Mouse (Mus musculus): Measurements from ENCODE around the gene Taf4. TPM values are rescaled to one million over a fixed set of nuclear protein-coding genes. Genes with fewer than 3 reads are reported as not detected.
A peak's percentile ranks its signal among the peaks of the same experiment; 100 is the strongest.

The Taf4 gene
- polyA plus RNA-seq (2016; fragmentation: Nextera tagmentation; extraction: Ambion mirVana) = 5.2 and 5.8 TPM in 2 replicates

- H3K9me3 ChIP-seq = no peaks in the 10 kb centered on the region
- H3K4me3 ChIP-seq (replicated peaks) = peak within 1 kb of the TSS; percentile 77
- H3K4me2 ChIP-seq = peak within 1 kb of the TSS; percentile 100
- WGBS = under 1% methylated on average over 75 of the region's 84 CpGs
- peaks cover 43% of the 10 kb centered on the region for H3K4me1 ChIP-seq
- H3K9ac ChIP-seq = peak within 1 kb of the TSS; percentile 91
- ATAC-seq (ENCODE audit: low FRiP score) = peak; percentile 97
- H3K27ac ChIP-seq = peak within 1 kb of the TSS; percentile 94
- no peaks in the 10 kb centered on the region for H3K36me3 ChIP-seq (replicated peaks)
- H3K27me3 ChIP-seq = no peaks in the 10 kb centered on the region
Measured at GRCm38 (mm10) chr2:179976628-179977343, at the start of gene Taf4. Taf4 (minus strand) TSS chr2:179976646.

DNA sequence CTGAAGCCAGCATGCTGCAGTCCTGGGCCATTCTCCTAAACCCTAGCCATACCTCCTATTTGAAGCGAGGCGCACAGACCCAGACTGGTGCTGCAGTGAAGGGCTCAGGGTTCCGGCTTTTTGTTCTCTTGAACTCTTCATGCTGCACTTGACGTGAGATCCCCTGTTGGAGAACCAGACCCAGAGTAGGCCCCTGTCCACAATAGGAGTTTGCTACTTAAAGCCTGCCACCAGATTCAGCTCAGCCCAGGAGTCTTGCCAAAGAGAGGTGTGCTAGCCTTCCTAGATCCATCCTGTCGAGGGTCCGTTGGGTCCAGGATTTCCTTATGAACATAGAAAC is 49.4 kb upstream of the Taf4 start:
- no peak for ATAC-seq (ENCODE audit: low FRiP score)
- peak overlapping the region; percentile 98 for H3K9ac ChIP-seq
- WGBS = 7% methylated on average over 6 of the region's 6 CpGs
- peak overlapping the region; percentile 91 for H3K4me2 ChIP-seq
- H3K4me1 ChIP-seq = peaks cover 36% of the 10 kb centered on the region
- H3K9me3 ChIP-seq = no peaks in the 10 kb centered on the region
- H3K36me3 ChIP-seq (replicated peaks) = peaks cover 31% of the 10 kb centered on the region
- H3K27me3 ChIP-seq = peaks cover 30% of the 10 kb centered on the region
- peak overlapping the region; percentile 96 for H3K27ac ChIP-seq
- H3K4me3 ChIP-seq (replicated peaks) = peak overlapping the region; percentile 97

GRCm38 (mm10) chr2:180025135-180025860 is 48.9 kb upstream of the Taf4 start:
- H3K9ac ChIP-seq = peak overlapping the region; percentile 98
- H3K27ac ChIP-seq = peak overlapping the region; percentile 96
- H3K4me2 ChIP-seq = peak overlapping the region; percentile 91
- peaks cover 26% of the 10 kb centered on the region for H3K36me3 ChIP-seq (replicated peaks)
- WGBS = under 1% methylated on average over 84 of the region's 84 CpGs
- no peak; the same call in 1 of the 2 replicates for ATAC-seq (ENCODE audit: low FRiP score)
- H3K4me1 ChIP-seq = peaks cover 36% of the 10 kb centered on the region
- H3K4me3 ChIP-seq (replicated peaks) = peak overlapping the region; percentile 97
- H3K27me3 ChIP-seq = peaks cover 35% of the 10 kb centered on the region
- no peaks in the 10 kb centered on the region for H3K9me3 ChIP-seq

DNA sequence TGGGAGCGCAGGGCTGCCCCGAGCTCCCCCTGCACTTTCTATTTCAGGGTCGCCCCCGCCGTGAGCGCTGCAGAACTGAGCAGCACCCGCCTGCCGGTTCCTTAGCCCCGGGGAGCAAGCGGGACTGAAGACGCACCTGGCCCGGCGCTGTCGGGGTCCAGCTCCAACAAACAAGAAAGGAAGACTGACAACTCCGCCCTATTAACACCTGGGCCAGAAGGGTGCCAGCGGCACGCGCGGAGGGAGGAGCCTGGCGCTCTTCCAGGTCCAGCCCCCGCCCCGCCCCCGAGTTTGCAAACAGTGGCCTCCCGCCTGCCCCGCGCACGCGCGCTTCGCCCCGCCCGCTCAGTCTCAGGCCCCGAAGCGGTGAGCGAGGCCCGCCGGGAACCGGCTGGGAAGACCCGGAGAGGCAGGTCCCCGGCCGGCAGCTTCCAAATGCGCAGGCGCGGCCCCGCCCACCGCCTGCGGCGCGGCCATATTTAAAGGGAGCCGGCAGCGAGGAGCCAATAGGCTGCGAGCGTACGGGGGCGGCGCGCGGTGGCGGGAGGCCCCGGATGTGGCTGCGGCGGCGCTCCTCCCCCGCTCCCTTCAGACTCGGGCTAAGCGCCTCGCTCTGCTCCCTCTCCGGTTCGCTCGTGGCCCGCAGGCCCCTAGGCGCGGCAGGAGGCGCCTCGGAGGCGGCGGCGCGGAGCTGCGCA is 48.1 kb upstream of the Taf4 start, which contains the start of gene Lsm14b:
Gene Lsm14b, plus strand, starts transcription at position 587 of the 698 bp plus-strand sequence.
- Histone ChIP-seq H3K4me3 (replicated peaks) (peak within 1 kb of the TSS; percentile 97), H3K27me3 (peaks cover 43% of the 10 kb centered on the region), H3K27ac (peak within 1 kb of the TSS; percentile 96), H3K9me3 (no peaks in the 10 kb centered on the region), H3K36me3 (replicated peaks) (peaks cover 18% of the 10 kb centered on the region), H3K9ac (peak within 1 kb of the TSS; percentile 98), H3K4me2 (peak within 1 kb of the TSS; percentile 91), H3K4me1 (peaks cover 36% of the 10 kb centered on the region)
- under 1% methylated on average over 79 of the region's 80 CpGs for WGBS
- ATAC-seq (ENCODE audit: low FRiP score) = peak; percentile 97

GRCm38 (mm10) chr2:180022751-180023150 is 46.3 kb upstream of the Taf4 start:
- Histone ChIP-seq H3K27ac (no peak overlapping the region), H3K27me3 (peaks cover 55% of the 10 kb centered on the region), H3K9ac (no peak overlapping the region), H3K4me2 (no peak overlapping the region), H3K4me3 (replicated peaks) (no peak overlapping the region), H3K9me3 (no peaks in the 10 kb centered on the region), H3K36me3 (replicated peaks) (peaks cover under 1% of the 10 kb centered on the region), H3K4me1 (peaks cover 19% of the 10 kb centered on the region)
- ATAC-seq (ENCODE audit: low FRiP score) = no peak
- WGBS = 71% methylated on average over 6 of the region's 6 CpGs

GRCm38 (mm10) chr2:180020919-180021318 is 44.5 kb upstream of the Taf4 start:
- peaks cover 60% of the 10 kb centered on the region for H3K27me3 ChIP-seq

DNA sequence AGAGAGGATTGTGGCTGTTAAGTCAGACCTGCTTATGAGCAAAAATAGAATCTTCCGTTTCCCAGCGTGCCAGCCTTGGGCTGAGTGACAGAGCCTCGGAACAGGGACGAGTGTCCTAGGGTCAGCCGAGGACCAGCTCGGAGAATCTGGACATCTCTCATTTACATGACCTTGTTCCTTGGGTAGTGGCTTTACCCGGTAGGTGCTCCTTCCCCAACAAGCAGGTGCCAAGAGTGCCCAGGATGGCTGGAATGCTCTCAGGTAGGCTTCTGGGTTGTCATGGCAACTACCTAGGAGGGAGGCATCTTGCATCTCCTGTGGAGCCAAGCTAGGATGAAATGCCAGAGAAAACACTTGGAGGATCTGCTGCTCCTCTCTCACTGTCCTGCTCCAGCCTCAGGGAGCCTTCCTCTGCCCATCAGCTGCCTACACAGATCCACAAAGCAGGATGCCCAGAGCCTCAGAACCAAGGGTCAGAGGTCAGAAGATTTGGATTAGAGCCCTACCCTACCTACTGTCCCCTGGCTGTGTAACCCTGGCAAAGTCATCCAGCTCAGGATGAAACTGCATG is 43.7 kb upstream of the Taf4 start:
- WGBS = 79% methylated on average over 7 of the region's 7 CpGs
- peaks cover 60% of the 10 kb centered on the region for H3K27me3 ChIP-seq
- no peaks in the 10 kb centered on the region; the same call in 1 of the 2 replicates for H3K4me1 ChIP-seq
- no peaks in the 10 kb centered on the region for H3K9me3 ChIP-seq
- no peak overlapping the region for H3K27ac ChIP-seq
- no peaks in the 10 kb centered on the region for H3K36me3 ChIP-seq (replicated peaks)
- no peak for ATAC-seq (ENCODE audit: low FRiP score)
- H3K4me2 ChIP-seq = no peak overlapping the region
- no peak overlapping the region for H3K9ac ChIP-seq
- H3K4me3 ChIP-seq (replicated peaks) = no peak overlapping the region

More at GRCm38 (mm10) chr2:180020919-180021318, 44.5 kb upstream of the Taf4 start:
- H3K4me3 ChIP-seq (replicated peaks) = no peak overlapping the region
- H3K9ac ChIP-seq = no peak overlapping the region
- 84% methylated on average over 8 of the region's 8 CpGs for WGBS
- H3K27ac ChIP-seq = no peak overlapping the region
- H3K4me1 ChIP-seq = peaks cover under 1% of the 10 kb centered on the region
- H3K36me3 ChIP-seq (replicated peaks) = no peaks in the 10 kb centered on the region
- no peak for ATAC-seq (ENCODE audit: low FRiP score)
- H3K4me2 ChIP-seq = no peak overlapping the region
- no peaks in the 10 kb centered on the region for H3K9me3 ChIP-seq

- Histone ChIP-seq H3K4me3 (replicated peaks) (no peak overlapping the region), H3K9me3 (no peaks in the 10 kb centered on the region), H3K4me2 (no peak overlapping the region), H3K9ac (no peak overlapping the region), H3K4me1 (no peaks in the 10 kb centered on the region), H3K27me3 (peaks cover 57% of the 10 kb centered on the region), H3K36me3 (replicated peaks) (no peaks in the 10 kb centered on the region), H3K27ac (no peak overlapping the region)
- WGBS = 88% methylated on average over 9 of the region's 9 CpGs
- ATAC-seq (ENCODE audit: low FRiP score) = no peak
Measured at GRCm38 (mm10) chr2:180018573-180018972, 42.1 kb upstream of the Taf4 start.

GRCm38 (mm10) chr2:180017632-180018031 is 41.2 kb upstream of the Taf4 start:
- H3K4me3 ChIP-seq (replicated peaks) = no peak overlapping the region
- H3K36me3 ChIP-seq (replicated peaks) = no peaks in the 10 kb centered on the region
- H3K9ac ChIP-seq = no peak overlapping the region
- no peak for ATAC-seq (ENCODE audit: low FRiP score)
- H3K27ac ChIP-seq = no peak overlapping the region
- WGBS = 69% methylated on average over 4 of the region's 4 CpGs
- H3K4me1 ChIP-seq = no peaks in the 10 kb centered on the region
- peaks cover 48% of the 10 kb centered on the region for H3K27me3 ChIP-seq
- H3K9me3 ChIP-seq = no peaks in the 10 kb centered on the region
- H3K4me2 ChIP-seq = no peak overlapping the region

DNA sequence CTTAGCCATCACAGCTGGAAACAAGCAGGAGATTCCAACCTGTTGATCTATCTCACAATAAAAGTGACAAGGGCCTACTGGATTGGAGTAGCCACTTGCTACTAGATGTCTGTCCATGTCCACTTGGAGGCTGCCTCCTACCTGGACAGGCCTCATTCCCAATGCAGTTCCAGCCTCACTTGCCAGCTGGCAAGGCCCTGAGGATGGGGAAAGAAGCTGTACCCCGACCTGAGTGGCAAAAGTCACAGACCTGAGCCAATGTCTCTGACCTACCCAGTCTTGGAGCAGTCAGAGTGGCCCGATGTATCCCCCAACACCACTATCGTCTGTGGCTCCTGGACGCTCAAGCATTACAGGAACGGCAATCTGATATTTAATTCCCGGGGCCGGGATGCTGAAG is 37.2 kb upstream of the Taf4 start:
- no peaks in the 10 kb centered on the region for H3K4me1 ChIP-seq
- H3K27me3 ChIP-seq = peaks cover 9% of the 10 kb centered on the region; the same call in 1 of the 2 replicates
- no peak for ATAC-seq (ENCODE audit: low FRiP score)
- H3K9ac ChIP-seq = no peak overlapping the region
- WGBS = 86% methylated on average over 7 of the region's 7 CpGs
- no peaks in the 10 kb centered on the region for H3K9me3 ChIP-seq
- no peak overlapping the region for H3K4me3 ChIP-seq (replicated peaks)
- H3K36me3 ChIP-seq (replicated peaks) = no peaks in the 10 kb centered on the region
- no peak overlapping the region for H3K27ac ChIP-seq
- H3K4me2 ChIP-seq = no peak overlapping the region

DNA sequence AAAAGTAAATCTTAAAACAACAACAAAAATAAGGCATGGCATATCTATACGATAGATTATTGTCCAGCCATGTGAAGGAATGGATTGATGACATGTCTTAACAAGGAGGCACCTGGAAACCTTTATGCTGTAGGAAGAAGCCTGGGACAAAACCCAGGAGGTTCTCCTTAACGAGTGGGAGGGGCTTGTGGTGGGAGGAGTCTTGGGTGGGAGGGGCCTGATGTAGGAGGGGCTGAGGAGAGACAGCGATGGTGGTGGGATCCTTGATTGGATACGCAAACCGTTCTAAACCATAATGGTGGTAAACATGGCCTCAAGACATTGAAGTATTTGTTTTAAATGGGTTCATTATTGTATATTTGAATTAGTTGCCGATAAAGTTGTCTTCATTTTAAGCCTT is 34.9 kb upstream of the Taf4 start:
- no peak overlapping the region for H3K4me2 ChIP-seq
- 81% methylated on average over 6 of the region's 6 CpGs for WGBS
- H3K27me3 ChIP-seq = peaks cover 5% of the 10 kb centered on the region; the same call in 1 of the 2 replicates
- no peak overlapping the region for H3K27ac ChIP-seq
- no peak overlapping the region for H3K4me3 ChIP-seq (replicated peaks)
- no peaks in the 10 kb centered on the region for H3K36me3 ChIP-seq (replicated peaks)
- no peak overlapping the region for H3K9ac ChIP-seq
- no peaks in the 10 kb centered on the region for H3K4me1 ChIP-seq
- no peaks in the 10 kb centered on the region for H3K9me3 ChIP-seq
- ATAC-seq (ENCODE audit: low FRiP score) = no peak

GRCm38 (mm10) chr2:180010686-180011085 is 34.2 kb upstream of the Taf4 start:
- ATAC-seq (ENCODE audit: low FRiP score) = no peak
- H3K27me3 ChIP-seq = peaks cover 12% of the 10 kb centered on the region; the same call in 1 of the 2 replicates
- H3K36me3 ChIP-seq (replicated peaks) = no peaks in the 10 kb centered on the region
- H3K4me3 ChIP-seq (replicated peaks) = no peak overlapping the region
- H3K9ac ChIP-seq = no peak overlapping the region
- no peak overlapping the region for H3K27ac ChIP-seq
- WGBS = 92% methylated on average over 7 of the region's 7 CpGs
- no peak overlapping the region for H3K4me2 ChIP-seq
- H3K9me3 ChIP-seq = no peaks in the 10 kb centered on the region
- no peaks in the 10 kb centered on the region for H3K4me1 ChIP-seq

Data from forebrain, embryonic 12.5 days (tissue).